Mouse (Mus musculus) erythroblast, embryonic 14.5 days (primary cell): Measurements from ENCODE around the gene Hist1h4h. TPM values are rescaled to one million over a fixed set of nuclear protein-coding genes. Genes with fewer than 3 reads are reported as not detected.

ENCODE experiments used
- H3K27me3 ChIP-seq: 2 replicates; pipeline ENCODE4 v1.6.1; 2012; ENCODE audit warnings: inconsistent platforms; ENCODE audit not compliant: control insufficient read depth
- H3K36me3 ChIP-seq: 2 replicates; pipeline ENCODE4 v1.6.1; 2012; ENCODE audit warnings: mild to moderate bottlenecking, inconsistent platforms; ENCODE audit not compliant: control insufficient read depth
- H3K4me1 ChIP-seq: 2 replicates; pipeline ENCODE4 v1.6.1; 2012; ENCODE audit warnings: inconsistent platforms; ENCODE audit not compliant: control insufficient read depth
- H3K4me3 ChIP-seq: replicated peaks from 2 replicates; pipeline ENCODE3; 2012; ENCODE audit warnings: moderate library complexity, mild to moderate bottlenecking, inconsistent platforms
- H3K9me3 ChIP-seq: 2 replicates; pipeline ENCODE4 v1.6.1; 2012; ENCODE audit warnings: low read length, inconsistent platforms, mixed read lengths; ENCODE audit not compliant: control insufficient read depth
- GATA1 ChIP-seq: IDR thresholded peaks from 2 replicates; pipeline ENCODE4 v1.6.1; 2012; ENCODE audit warnings: low read length, inconsistent platforms, mixed read lengths
- TAL1 ChIP-seq: IDR thresholded peaks from 3 replicates; pipeline ENCODE4 v1.6.1; 2012; ENCODE audit warnings: low read length, inconsistent platforms, mixed read lengths
- polyA plus RNA-seq: library from polyadenylated mRNA; stranded (reverse); fragments of >175 nt; gene quantifications from 2 replicates; pipeline ENCODE4 v1.2.3, GENCODE M21; 2012

Gene Hist1h4h
- polyA plus RNA-seq, 1 experiment = 19.7 TPM

DNA sequence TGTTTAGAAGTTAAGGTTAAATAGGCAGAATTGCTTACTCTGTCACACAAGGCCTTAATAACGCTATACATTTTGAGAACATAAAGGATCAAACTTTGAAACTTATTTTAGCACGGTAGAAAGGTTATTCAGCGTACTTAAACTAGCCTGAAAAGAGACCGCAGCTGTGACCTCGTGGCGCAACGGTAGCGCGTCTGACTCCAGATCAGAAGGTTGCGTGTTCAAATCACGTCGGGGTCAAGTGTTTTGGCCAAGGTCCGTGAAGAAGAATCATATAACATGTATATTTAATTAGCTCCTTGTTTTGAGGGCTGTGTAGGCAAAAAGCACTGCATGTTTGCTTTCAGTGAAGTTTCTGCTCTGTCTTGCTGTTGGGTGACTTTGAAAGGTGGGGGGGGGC is 24.5 kb upstream of the Hist1h4h start:
- Histone ChIP-seq H3K4me3 (peak overlapping the region; percentile 66), H3K9me3 (no peaks in the 10 kb centered on the region), H3K4me1 (peaks cover 55% of the 10 kb centered on the region), H3K27me3 (no peaks in the 10 kb centered on the region), H3K36me3 (no peaks in the 10 kb centered on the region)
- TF ChIP-seq GATA1 = no peak

DNA sequence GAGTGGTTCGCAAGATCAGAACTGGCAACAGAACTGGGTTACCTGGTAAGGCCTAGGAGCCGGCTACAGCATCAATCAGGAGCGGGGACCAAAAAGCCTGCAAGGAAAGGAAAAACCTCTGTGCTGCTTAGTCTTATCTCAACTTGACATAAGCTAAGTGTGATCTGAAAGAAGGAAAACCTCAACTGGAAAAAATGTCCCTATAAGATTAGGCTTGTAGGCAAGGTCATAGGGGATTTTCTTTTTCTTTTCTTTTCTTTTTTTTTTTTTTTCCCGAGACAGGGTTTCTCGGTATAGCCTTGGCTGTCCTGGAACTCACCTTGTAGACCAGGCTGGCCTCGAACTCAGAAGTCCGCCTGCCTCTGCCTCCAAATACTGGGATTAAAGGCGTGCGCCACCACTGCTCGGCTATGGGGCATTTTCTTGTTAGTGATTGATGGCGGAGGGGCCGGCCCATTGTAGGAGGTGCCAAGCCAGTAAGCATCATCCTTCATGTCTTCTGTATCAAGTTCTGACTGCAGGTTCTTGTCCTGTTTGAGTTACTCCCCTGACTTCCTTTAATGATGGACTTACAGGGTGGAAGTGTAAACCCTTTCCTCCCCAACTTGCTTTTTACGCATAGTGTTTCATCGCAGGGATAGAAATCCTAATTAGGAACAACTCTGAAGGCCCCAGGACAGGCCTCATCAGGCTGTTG is 23.9 kb upstream of the Hist1h4h start:
- H3K4me1 ChIP-seq = peaks cover 55% of the 10 kb centered on the region
- TF ChIP-seq GATA1 (no peak), TAL1 (no peak)
- H3K27me3 ChIP-seq = no peaks in the 10 kb centered on the region
- H3K36me3 ChIP-seq = no peaks in the 10 kb centered on the region
- no peaks in the 10 kb centered on the region for H3K9me3 ChIP-seq
- H3K4me3 ChIP-seq = peak overlapping the region; percentile 66

DNA sequence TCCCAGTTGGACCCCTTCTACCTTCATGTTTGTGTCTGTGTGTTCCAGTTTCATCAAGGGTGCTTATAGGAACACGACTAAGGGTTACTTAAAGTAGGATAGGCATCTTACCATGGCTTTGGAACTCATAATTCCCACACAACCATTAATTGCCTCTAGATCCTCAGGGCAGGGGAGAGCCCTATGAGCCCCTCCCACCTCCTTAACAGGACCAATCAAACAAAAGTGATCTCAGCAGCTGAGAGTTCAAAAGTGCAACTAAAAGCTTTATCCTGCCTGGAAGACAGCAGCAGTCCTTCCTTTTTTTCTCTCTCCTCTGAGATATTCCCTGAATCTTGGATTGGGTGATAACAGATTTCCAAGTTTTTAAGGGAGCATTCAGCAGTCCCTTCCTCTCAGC is 20.7 kb upstream of the Hist1h4h start:
- H3K4me1 ChIP-seq = peaks cover 36% of the 10 kb centered on the region
- TF ChIP-seq TAL1 (no peak), GATA1 (no peak)

DNA sequence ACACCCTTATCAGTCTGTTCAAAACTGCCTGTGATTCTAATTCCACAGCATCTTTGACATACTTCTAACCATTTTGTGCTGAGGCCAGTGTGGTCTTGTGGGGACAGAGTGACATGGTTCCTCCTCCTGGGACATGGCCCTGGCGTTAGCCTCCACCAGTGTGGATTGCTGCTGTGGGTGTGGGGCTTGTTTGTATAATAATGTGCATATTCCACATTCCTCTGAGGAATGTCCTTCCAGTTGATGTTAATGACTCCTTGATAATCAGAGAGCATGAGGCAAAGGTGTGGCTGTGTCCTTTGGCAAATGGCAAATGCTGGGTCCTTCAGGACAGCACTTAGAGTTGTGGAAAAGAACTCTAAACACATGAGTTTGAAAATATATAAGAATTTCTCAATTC is 17.3 kb upstream of the Hist1h4h start:
- no peaks in the 10 kb centered on the region for H3K36me3 ChIP-seq
- peaks cover 23% of the 10 kb centered on the region for H3K4me1 ChIP-seq
- H3K9me3 ChIP-seq = no peaks in the 10 kb centered on the region
- no peak for TF ChIP-seq TAL1
- TF ChIP-seq GATA1 = no peak
- H3K27me3 ChIP-seq = no peaks in the 10 kb centered on the region
- H3K4me3 ChIP-seq = no peak overlapping the region

More for the DNA sequence above, 20.7 kb upstream of the Hist1h4h start:
- H3K4me3 ChIP-seq = no peak overlapping the region
- H3K27me3 ChIP-seq = no peaks in the 10 kb centered on the region
- H3K36me3 ChIP-seq = no peaks in the 10 kb centered on the region
- H3K9me3 ChIP-seq = no peaks in the 10 kb centered on the region

DNA sequence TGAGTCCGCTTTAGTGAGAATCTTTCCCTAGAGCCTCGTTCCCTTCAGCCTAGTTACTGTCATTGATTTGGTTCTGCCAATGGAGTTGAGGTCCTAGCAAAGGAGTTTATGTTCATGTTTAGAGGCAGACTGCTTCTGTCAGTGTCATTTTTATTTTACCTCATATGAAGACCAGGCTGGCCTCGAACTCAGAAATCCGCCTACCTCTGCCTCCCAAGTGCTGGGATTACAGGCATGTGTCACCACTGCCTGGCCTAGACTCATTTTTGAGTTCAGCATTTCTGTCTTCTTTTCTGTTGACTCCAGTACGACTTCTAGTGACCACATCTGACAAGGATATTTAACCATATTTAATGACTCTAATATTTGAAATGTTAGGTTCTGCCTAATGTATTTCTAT is 15.6 kb upstream of the Hist1h4h start:
- Histone ChIP-seq H3K4me1 (peaks cover 37% of the 10 kb centered on the region), H3K36me3 (no peaks in the 10 kb centered on the region), H3K9me3 (no peaks in the 10 kb centered on the region), H3K4me3 (no peak overlapping the region), H3K27me3 (no peaks in the 10 kb centered on the region)
- TF ChIP-seq TAL1 = no peak
- TF ChIP-seq GATA1 = no peak

DNA sequence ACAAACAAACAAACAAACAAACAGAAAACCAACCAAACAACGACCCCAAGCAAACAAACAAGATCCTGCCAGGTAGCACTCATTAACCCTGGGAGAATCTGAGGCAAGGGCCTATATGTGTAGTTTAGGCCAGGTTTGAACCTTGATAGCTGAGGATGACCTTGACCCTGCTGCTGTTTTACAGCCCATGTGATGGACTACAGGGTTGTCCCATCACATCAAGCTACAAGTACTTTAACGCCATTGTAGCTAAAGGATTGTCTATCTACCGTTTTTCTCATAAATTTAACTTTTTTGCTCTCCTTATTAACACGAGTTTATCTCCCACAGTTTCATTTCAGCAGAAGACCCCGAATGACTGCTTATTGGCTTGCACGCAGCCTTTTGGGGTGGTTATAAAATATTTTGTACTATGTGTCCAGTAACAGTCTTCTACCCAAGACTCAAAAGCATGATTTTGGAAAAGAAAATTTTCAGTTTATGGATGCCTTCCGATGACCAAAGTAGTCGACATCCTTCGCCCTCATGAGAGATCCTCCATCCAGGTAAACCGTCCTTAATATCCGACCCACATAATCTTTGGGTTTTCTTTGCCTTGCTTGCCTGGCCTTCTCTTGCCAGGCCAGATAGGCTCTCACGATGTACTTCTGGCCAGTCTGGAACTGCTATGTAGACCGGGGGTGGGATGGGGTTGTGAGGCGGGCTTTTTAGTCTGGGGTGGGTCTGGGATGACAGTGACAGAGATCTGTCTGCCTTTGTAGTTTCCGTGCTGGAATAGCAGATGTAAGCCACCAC is 14.8 kb upstream of the Hist1h4h start:
- Histone ChIP-seq H3K27me3 (no peaks in the 10 kb centered on the region), H3K4me3 (peak overlapping the region; percentile 71), H3K9me3 (no peaks in the 10 kb centered on the region), H3K4me1 (peaks cover 44% of the 10 kb centered on the region), H3K36me3 (no peaks in the 10 kb centered on the region)
- TF ChIP-seq TAL1 = no peak
- no peak for TF ChIP-seq GATA1

DNA sequence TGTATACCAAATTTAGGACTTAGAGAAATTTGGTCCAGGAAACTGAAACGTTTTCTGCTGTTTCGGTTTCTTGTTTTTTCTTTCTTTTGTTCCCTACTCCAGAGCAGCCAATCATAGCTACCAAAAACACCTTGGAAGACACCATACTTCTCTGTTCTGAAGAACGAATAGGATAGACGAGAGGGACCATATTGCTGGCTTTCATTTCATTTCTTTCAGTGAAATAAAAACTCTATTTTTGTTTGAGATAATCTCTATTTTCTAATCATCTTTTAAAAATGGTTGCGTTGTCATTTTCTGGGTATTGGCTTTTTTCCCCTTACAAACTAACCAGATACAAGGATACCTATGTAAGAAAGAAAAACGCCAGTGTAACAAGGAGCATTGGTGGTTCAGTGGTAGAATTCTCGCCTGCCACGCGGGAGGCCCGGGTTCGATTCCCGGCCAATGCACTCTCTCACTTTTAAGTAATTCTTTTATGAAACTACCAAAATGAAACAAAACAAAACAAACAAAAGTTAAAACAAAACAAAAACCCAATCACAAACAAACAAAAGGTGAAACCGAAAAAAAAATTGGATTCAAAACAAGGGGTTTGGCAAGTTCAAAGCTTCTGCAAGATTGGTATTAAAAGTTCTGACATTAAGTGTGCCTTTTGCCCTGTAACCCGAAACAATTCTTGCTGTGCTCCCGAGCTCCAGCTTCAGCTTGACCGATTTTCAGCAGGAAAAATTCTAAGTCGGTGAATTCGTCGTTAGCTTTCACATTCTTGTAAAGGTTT is 13.8 kb upstream of the Hist1h4h start:
- H3K9me3 ChIP-seq = no peaks in the 10 kb centered on the region
- no peaks in the 10 kb centered on the region for H3K27me3 ChIP-seq
- no peak for TF ChIP-seq TAL1
- no peak for TF ChIP-seq GATA1
- peaks cover 43% of the 10 kb centered on the region for H3K4me1 ChIP-seq
- H3K36me3 ChIP-seq = no peaks in the 10 kb centered on the region
- peak overlapping the region; percentile 71 for H3K4me3 ChIP-seq

DNA sequence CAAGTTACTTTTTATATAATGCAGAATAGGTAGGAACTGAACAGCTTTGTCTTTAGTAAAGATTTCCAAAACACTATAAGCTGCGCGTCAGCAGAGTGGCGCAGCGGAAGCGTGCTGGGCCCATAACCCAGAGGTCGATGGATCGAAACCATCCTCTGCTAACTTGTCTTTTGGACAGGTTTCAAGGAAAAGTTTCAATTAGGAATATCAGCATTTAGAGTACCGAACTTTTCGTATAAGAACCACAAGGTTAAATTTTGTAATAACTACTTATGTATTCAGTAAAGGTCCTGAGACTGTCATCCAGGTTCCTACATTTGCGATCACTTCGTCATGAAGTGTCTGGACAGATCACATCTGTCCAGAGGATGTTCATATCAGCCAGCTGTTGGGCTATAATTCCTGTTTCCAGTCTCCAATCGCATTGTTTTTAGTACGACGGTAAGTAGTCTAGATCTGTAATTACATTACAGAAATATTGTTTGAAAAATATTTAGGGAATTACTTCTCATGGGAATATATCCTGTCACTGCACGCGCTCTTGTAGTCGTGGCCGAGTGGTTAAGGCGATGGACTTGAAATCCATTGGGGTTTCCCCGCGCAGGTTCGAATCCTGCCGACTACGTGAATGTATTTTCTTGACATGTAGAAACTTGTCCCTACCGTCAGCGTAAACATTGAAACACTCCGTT is 13.1 kb upstream of the Hist1h4h start:
- Histone ChIP-seq H3K4me3 (peak overlapping the region; percentile 71), H3K36me3 (no peaks in the 10 kb centered on the region), H3K4me1 (peaks cover 42% of the 10 kb centered on the region), H3K27me3 (no peaks in the 10 kb centered on the region), H3K9me3 (no peaks in the 10 kb centered on the region)
- no peak for TF ChIP-seq GATA1
- no peak for TF ChIP-seq TAL1
